ENCODE assay signal across 23 mouse cellular contexts in the genomic region with DNA sequence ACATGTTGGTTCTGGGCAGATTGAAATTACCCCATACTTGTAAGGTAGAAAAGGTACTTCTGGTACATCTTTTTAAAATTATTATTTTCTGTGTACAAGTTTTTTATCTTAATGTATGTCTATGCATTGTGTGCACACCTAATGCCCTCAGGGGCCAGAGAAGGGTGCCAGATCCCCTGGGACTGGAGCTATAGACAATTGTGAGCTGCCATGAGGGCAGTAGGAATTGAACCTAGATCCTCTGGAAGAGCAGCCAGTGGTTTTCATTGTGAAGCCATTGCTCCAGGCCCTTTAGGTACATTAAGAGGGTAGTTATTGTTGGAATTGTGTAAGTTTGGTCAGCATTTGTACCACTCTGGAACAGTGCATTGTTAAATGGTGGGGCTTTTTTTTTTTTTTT. TPM values are rescaled to one million over a fixed set of nuclear protein-coding genes. Genes with fewer than 3 reads are reported as not detected.
DNase-seq lines count a peak whose midpoint lies in the region; ATAC-seq and TF ChIP-seq lines count a peak whose summit lies in the region.
"Had no signal": no experiment of that assay in that cellular context is flagged by ENCODE, and none has a peak within 500 bp of the region (broad histone marks: within the 10 kb centered on the region; RNA-seq: fewer than 3 reads in every experiment).

No protein-coding gene starts in this region.

- H3K4me1 ChIP-seq in heart, adult 2 months (ENCODE audit: control insufficient read depth, insufficient read depth, low read length) = peaks cover 9% of the 10 kb centered on the region
- H3K4me1 ChIP-seq in heart, postnatal 0 days (ENCODE audit: control insufficient read depth, insufficient read depth) = peaks cover 20% of the 10 kb centered on the region
- no peaks in the 10 kb centered on the region; the same call in 1 of the 2 replicates for H3K4me1 ChIP-seq in liver, adult 2 months (ENCODE audit: control insufficient read depth, insufficient read depth, low read length)

- H3K36me3 ChIP-seq in heart, adult 2 months (ENCODE audit: control insufficient read depth, insufficient read depth, low read length) = peaks cover 17% of the 10 kb centered on the region
- no peaks in the 10 kb centered on the region for H3K36me3 ChIP-seq in heart, postnatal 0 days (replicated peaks; ENCODE audit: control insufficient read depth, insufficient read depth, low read length)
- no peaks in the 10 kb centered on the region for H3K36me3 ChIP-seq in liver, adult 2 months (ENCODE audit: control insufficient read depth, insufficient read depth, low read length)
- no peaks in the 10 kb centered on the region for H3K36me3 ChIP-seq in macrophage (ENCODE audit: inconsistent target)
- H3K36me3 ChIP-seq: embryonic facial prominence, embryonic 13.5 days; hindbrain, embryonic 15.5 days had no signal

- H3K4me2 ChIP-seq in heart, postnatal 0 days (ENCODE audit: low read depth, low read length) = no peak overlapping the region
- H3K4me2 ChIP-seq: hindbrain, embryonic 15.5 days had no signal

- DNase-seq in heart, adult 2 months = no peak
- DNase-seq in heart, postnatal 36 days = no peak
- DNase-seq in heart, postnatal 0 days (ENCODE audit: low spot score) = no peak
- DNase-seq in heart, adult 18-20 months = no peak
- no peak for DNase-seq in liver, adult 2 months (ENCODE audit: extremely low read depth, low read depth, low spot score)
- no peak for DNase-seq in liver
- DNase-seq: adrenal gland, postnatal 14 days; cerebellum, adult 11-12 months; cerebellum, adult 9-11 months; cerebellum, postnatal 36 days; gastrocnemius, postnatal 36 days; kidney, adult 11 months had no signal

- TF ChIP-seq POLR2A in heart, adult 2 months (IDR thresholded peaks at IDR 0.05; ENCODE audit: insufficient read depth, low read depth, low read length) = no peak
- no peak for TF ChIP-seq POLR2A in liver, adult 2 months (IDR thresholded peaks at IDR 0.05; ENCODE audit: extremely low read depth, insufficient read depth, low read length)

- no peak overlapping the region for H3K9ac ChIP-seq in heart, adult 2 months (ENCODE audit: low read depth, low read length)
- no peak overlapping the region for H3K9ac ChIP-seq in heart, postnatal 0 days (replicated peaks; ENCODE audit: low read depth, low read length)
- H3K9ac ChIP-seq in liver, adult 2 months (ENCODE audit: low read depth, low read length) = no peak overlapping the region
- H3K9ac ChIP-seq: embryonic facial prominence, embryonic 13.5 days; hindbrain, embryonic 15.5 days had no signal

- intact Hi-C loops in heart, adult 2 months (cut with DNase I) = loop anchor here (5.0 kb wide), 1 partner anchor 267 kb away; no protein-coding TSS in a partner anchor
- intact Hi-C loops in heart, postnatal 36 days (cut with DNase I) = no loop called here

- no peaks in the 10 kb centered on the region for H3K79me2 ChIP-seq in heart, adult 2 months (replicated peaks; ENCODE audit: control insufficient read depth, insufficient read depth, low read length)
- H3K79me2 ChIP-seq in liver, adult 2 months (ENCODE audit: control insufficient read depth, insufficient read depth, low read length) = no peaks in the 10 kb centered on the region; the same call in 1 of the 2 replicates
- peaks cover 32% of the 10 kb centered on the region; the same call in 1 of the 2 replicates for H3K79me2 ChIP-seq in macrophage (ENCODE audit: inconsistent target)

- no peak overlapping the region for H3K4me3 ChIP-seq in heart, adult 2 months
- no peak overlapping the region for H3K4me3 ChIP-seq in heart, postnatal 0 days (ENCODE audit: low read depth, low read length)
- H3K4me3 ChIP-seq in liver, adult 2 months (ENCODE audit: insufficient read depth, low read depth, low read length) = no peak overlapping the region
- H3K4me3 ChIP-seq in macrophage (ENCODE audit: inconsistent target) = no peak overlapping the region
- H3K4me3 ChIP-seq: embryonic facial prominence, embryonic 13.5 days; hindbrain, embryonic 15.5 days had no signal

- ATAC-seq in heart, postnatal 0 days (ENCODE audit: insufficient read depth, low read depth) = no peak
- no peak for ATAC-seq in CD4-positive, CD25-positive, alpha-beta regulatory T cell, adult 4 months
- ATAC-seq: activated CD4-positive, CD25-positive, alpha-beta regulatory T cell, adult 4 months; forebrain, embryonic 14.5 days; Patski had no signal

- H3K9me3 ChIP-seq in heart, postnatal 0 days (replicated peaks; ENCODE audit: control insufficient read depth, low read length) = no peaks in the 10 kb centered on the region; the same call in 1 of the 2 replicates
- H3K9me3 ChIP-seq: embryonic facial prominence, embryonic 13.5 days; hindbrain, embryonic 15.5 days had no signal

- peak overlapping the region; percentile 77; the same call in 1 of the 2 replicates for H3K27ac ChIP-seq in heart, adult 2 months
- 0 out of 2 replicates have a peak overlapping the region, but pooled peaks have one; percentile 43 for H3K27ac ChIP-seq in heart, postnatal 0 days (ENCODE audit: low read depth)
- H3K27ac ChIP-seq in liver, adult 2 months (replicated peaks; ENCODE audit: insufficient read depth, low read depth, low read length) = 0 out of 2 replicates have a peak overlapping the region, but pooled peaks have one; percentile 57
- H3K27ac ChIP-seq in macrophage = peak overlapping the region; percentile 66
- H3K27ac ChIP-seq: hindbrain, embryonic 15.5 days had no signal

- TF ChIP-seq CTCF in heart, adult 2 months (IDR thresholded peaks at IDR 0.05) = no peak
- no peak for TF ChIP-seq CTCF in heart, postnatal 0 days (IDR thresholded peaks at IDR 0.05; ENCODE audit: low read depth)
- no peak for TF ChIP-seq CTCF in liver, adult 2 months (IDR thresholded peaks at IDR 0.05; ENCODE audit: low read depth, low read length)

- no peak for TF ChIP-seq EP300 in heart, adult 2 months (IDR thresholded peaks at IDR 0.05; ENCODE audit: insufficient read depth, low read depth, low read length)
- TF ChIP-seq EP300 in heart, postnatal 0 days (IDR thresholded peaks at IDR 0.05; ENCODE audit: low read depth) = no peak

- H3K27me3 ChIP-seq in heart, adult 2 months (ENCODE audit: control insufficient read depth, insufficient read depth, low read length) = no peaks in the 10 kb centered on the region
- H3K27me3 ChIP-seq in heart, postnatal 0 days (ENCODE audit: control insufficient read depth, insufficient read depth, low read length) = no peaks in the 10 kb centered on the region
- H3K27me3 ChIP-seq in liver, adult 2 months (ENCODE audit: control insufficient read depth, insufficient read depth, low read length) = no peaks in the 10 kb centered on the region
- H3K27me3 ChIP-seq: CH12.LX; embryonic facial prominence, embryonic 13.5 days; hindbrain, embryonic 15.5 days; Patski had no signal

RNA-seq across cellular contexts. Expression of a gene that starts 3.6 kb away (rescaled TPM):
- total RNA-seq in heart, adult 2 months (2021) = 1 to 10 TPM; 3.4 to 4.2 TPM
- polyA plus RNA-seq in heart, adult 2 months (2012; rRNA removed) = 1.8 and 5.3 TPM in 2 replicates
- 1 to 10 TPM; 5.8 to 6.5 TPM for total RNA-seq in heart, postnatal 36 days (2021)
- total RNA-seq in heart, postnatal 0 days (2014; rRNA removed; ENCODE audit: low replicate concordance) = 7.4 and 9.1 TPM in 2 replicates
- 4.3 and 4.6 TPM in 2 replicates for polyA plus RNA-seq in heart, postnatal 0 days (2015; fragmentation: Nextera tagmentation; extraction: Ambion mirVana)
- total RNA-seq in heart, adult 18-20 months (2021) = 1 to 10 TPM; 3.1 to 3.7 TPM
- total RNA-seq in liver, adult 2 months (2014; rRNA removed) = 3.6 and 8.0 TPM in 2 replicates
- 0.29 and 0.35 TPM in 2 replicates for polyA plus RNA-seq in liver, adult 2 months (2012; rRNA removed)
- total RNA-seq in macrophage (2018; cell fraction: chromatin; rRNA removed) = 1,000 to 10,000 TPM in 6 of 26 experiments, 100 to 1,000 TPM in 12, 10 to 100 TPM in 8; 30.4 to 2,097 (median 579) TPM
- 1,000 to 10,000 TPM in 14 of 26 experiments, 100 to 1,000 TPM in 12; 225 to 3,895 (median 1,756) TPM for total RNA-seq in macrophage (2018; cell fraction: cytosol; rRNA removed)
- total RNA-seq in macrophage (2018; cell fraction: nucleus; rRNA removed) = 1,000 to 10,000 TPM in 16 of 26 experiments, 100 to 1,000 TPM in 9, 10 to 100 TPM in 1; 77.5 to 3,890 (median 2,245) TPM
- polyA plus RNA-seq in macrophage (2018) = 92.3 to 757 TPM (median 307 TPM) in 3 replicates
- 10 to 100 TPM; 28.5 to 31.7 TPM for polyA plus RNA-seq in CD4-positive, CD25-positive, alpha-beta regulatory T cell, adult 4 months (2017; shearing (Covaris generic))

RNA-seq across cellular contexts. Expression of a gene that starts 26.8 kb away (rescaled TPM):
- 10 to 100 TPM; 24.9 to 25.1 TPM for total RNA-seq in heart, adult 2 months (2021)
- 18.8 and 30.9 TPM in 2 replicates for polyA plus RNA-seq in heart, adult 2 months (2012; rRNA removed)
- total RNA-seq in heart, postnatal 36 days (2021) = 10 to 100 TPM; 28.0 to 28.4 TPM
- 30.2 and 40.1 TPM in 2 replicates for total RNA-seq in heart, postnatal 0 days (2014; rRNA removed; ENCODE audit: low replicate concordance)
- 16.8 and 20.7 TPM in 2 replicates for polyA plus RNA-seq in heart, postnatal 0 days (2015; fragmentation: Nextera tagmentation; extraction: Ambion mirVana)
- total RNA-seq in heart, adult 18-20 months (2021) = 10 to 100 TPM; 22.2 to 28.9 TPM
- 159 and 192 TPM in 2 replicates for total RNA-seq in liver, adult 2 months (2014; rRNA removed)
- 137 and 146 TPM in 2 replicates for polyA plus RNA-seq in liver, adult 2 months (2012; rRNA removed)
- 100 to 1,000 TPM in 15 of 26 experiments, 10 to 100 TPM in 11; 33.8 to 485 (median 111) TPM for total RNA-seq in macrophage (2018; cell fraction: chromatin; rRNA removed)
- total RNA-seq in macrophage (2018; cell fraction: cytosol; rRNA removed) = 1,000 to 10,000 TPM in 4 of 26 experiments, 100 to 1,000 TPM in 22; 457 to 1,368 (median 726) TPM
- 1,000 to 10,000 TPM in 3 of 26 experiments, 100 to 1,000 TPM in 23; 198 to 1,229 (median 648) TPM for total RNA-seq in macrophage (2018; cell fraction: nucleus; rRNA removed)
- polyA plus RNA-seq in macrophage (2018) = 951 to 1,428 TPM (median 1,047 TPM) in 3 replicates
- polyA plus RNA-seq in CD4-positive, CD25-positive, alpha-beta regulatory T cell, adult 4 months (2017; shearing (Covaris generic)) = 100 to 1,000 TPM; 100 to 102 TPM

RNA-seq across cellular contexts. Expression of a gene that starts 29.3 kb away (rescaled TPM):
- total RNA-seq in heart, adult 2 months (2021) = 1 to 10 TPM; 3.7 to 4.4 TPM
- 2.9 and 7.6 TPM in 2 replicates for polyA plus RNA-seq in heart, adult 2 months (2012; rRNA removed)
- 1 to 10 TPM; 4.2 to 9.2 TPM for total RNA-seq in heart, postnatal 36 days (2021)
- 1.7 and 12.8 TPM in 2 replicates for total RNA-seq in heart, postnatal 0 days (2014; rRNA removed; ENCODE audit: low replicate concordance)
- 2.3 and 3.0 TPM in 2 replicates for polyA plus RNA-seq in heart, postnatal 0 days (2015; fragmentation: Nextera tagmentation; extraction: Ambion mirVana)
- 1 to 10 TPM; 2.8 to 3.4 TPM for total RNA-seq in heart, adult 18-20 months (2021)
- total RNA-seq in liver, adult 2 months (2014; rRNA removed) = 21.3 and 39.2 TPM in 2 replicates
- polyA plus RNA-seq in liver, adult 2 months (2012; rRNA removed) = 3.4 and 5.8 TPM in 2 replicates
- 1,000 to 10,000 TPM in 5 of 26 experiments, 100 to 1,000 TPM in 14, 10 to 100 TPM in 7; 56.4 to 1,330 (median 558) TPM for total RNA-seq in macrophage (2018; cell fraction: chromatin; rRNA removed)
- 1,000 to 10,000 TPM in 13 of 26 experiments, 100 to 1,000 TPM in 13; 197 to 2,399 (median 937) TPM for total RNA-seq in macrophage (2018; cell fraction: cytosol; rRNA removed)
- total RNA-seq in macrophage (2018; cell fraction: nucleus; rRNA removed) = 1,000 to 10,000 TPM in 13 of 26 experiments, 100 to 1,000 TPM in 12, 10 to 100 TPM in 1; 99.6 to 2,418 (median 1,000) TPM
- 215 to 762 TPM (median 269 TPM) in 3 replicates for polyA plus RNA-seq in macrophage (2018)
- 10 to 100 TPM; 47.4 to 70.7 TPM for polyA plus RNA-seq in CD4-positive, CD25-positive, alpha-beta regulatory T cell, adult 4 months (2017; shearing (Covaris generic))

RNA-seq across cellular contexts. Expression of a gene that starts 47.7 kb away (rescaled TPM):
- total RNA-seq in heart, adult 2 months (2021) = 1 to 10 TPM; 1.5 to 1.8 TPM
- 1.3 and 2.8 TPM in 2 replicates for polyA plus RNA-seq in heart, adult 2 months (2012; rRNA removed)
- total RNA-seq in heart, postnatal 36 days (2021) = 1 to 10 TPM; 1.1 to 1.9 TPM
- 0.50 and 2.8 TPM in 2 replicates for total RNA-seq in heart, postnatal 0 days (2014; rRNA removed; ENCODE audit: low replicate concordance)
- polyA plus RNA-seq in heart, postnatal 0 days (2015; fragmentation: Nextera tagmentation; extraction: Ambion mirVana) = 3.3 and 3.8 TPM in 2 replicates
- total RNA-seq in heart, adult 18-20 months (2021) = 1 to 10 TPM; 1.3 to 2.5 TPM
- total RNA-seq in liver, adult 2 months (2014; rRNA removed) = 0.34 and 0.92 TPM in 2 replicates
- polyA plus RNA-seq in liver, adult 2 months (2012; rRNA removed) = 0.07 and 0.18 TPM in 2 replicates
- total RNA-seq in macrophage (2018; cell fraction: chromatin; rRNA removed) = 10 to 100 TPM in 14 of 26 experiments, 1 to 10 TPM in 3, under 1 TPM in 6, not detected in 3; 0.38 to 79.7 (median 17.9) TPM
- total RNA-seq in macrophage (2018; cell fraction: cytosol; rRNA removed) = 100 to 1,000 TPM in 13 of 26 experiments, 10 to 100 TPM in 4, 1 to 10 TPM in 9; 4.7 to 597 (median 84.5) TPM
- total RNA-seq in macrophage (2018; cell fraction: nucleus; rRNA removed) = 100 to 1,000 TPM in 13 of 26 experiments, 10 to 100 TPM in 2, 1 to 10 TPM in 11; 1.0 to 406 (median 63.2) TPM
- polyA plus RNA-seq in macrophage (2018) = 5.2 to 71.8 TPM (median 6.7 TPM) in 3 replicates
- polyA plus RNA-seq in CD4-positive, CD25-positive, alpha-beta regulatory T cell, adult 4 months (2017; shearing (Covaris generic)) = 100 to 1,000 TPM; 116 to 127 TPM
- total RNA-seq: gastrocnemius, adult 8-10 months; gastrocnemius, postnatal 36 days had no signal
- polyA plus RNA-seq: C2C12 had no signal

RNA-seq across cellular contexts. Expression of a gene that starts 53.7 kb away (rescaled TPM):
- 1 to 10 TPM; 1.2 to 1.4 TPM for total RNA-seq in heart, adult 2 months (2021)
- polyA plus RNA-seq in heart, adult 2 months (2012; rRNA removed) = 0.90 and 2.4 TPM in 2 replicates
- 1 to 10 TPM; 1.8 to 3.5 TPM for total RNA-seq in heart, postnatal 36 days (2021)
- total RNA-seq in heart, postnatal 0 days (2014; rRNA removed; ENCODE audit: low replicate concordance) = 0.57 and 2.5 TPM in 2 replicates
- 0.59 and 0.72 TPM in 2 replicates for polyA plus RNA-seq in heart, postnatal 0 days (2015; fragmentation: Nextera tagmentation; extraction: Ambion mirVana)
- total RNA-seq in heart, adult 18-20 months (2021) = 1 to 10 TPM in 1 of 2 experiments, under 1 TPM in 1; 0.90 to 1.5 TPM
- total RNA-seq in liver, adult 2 months (2014; rRNA removed) = 5.5 and 9.7 TPM in 2 replicates
- polyA plus RNA-seq in liver, adult 2 months (2012; rRNA removed) = 1.3 and 1.8 TPM in 2 replicates
- total RNA-seq in macrophage (2018; cell fraction: chromatin; rRNA removed) = 10 to 100 TPM in 18 of 26 experiments, 1 to 10 TPM in 8; 1.6 to 98.6 (median 29.8) TPM
- total RNA-seq in macrophage (2018; cell fraction: cytosol; rRNA removed) = 100 to 1,000 TPM in 14 of 26 experiments, 10 to 100 TPM in 12; 26.4 to 491 (median 133) TPM
- 100 to 1,000 TPM in 13 of 26 experiments, 10 to 100 TPM in 12, 1 to 10 TPM in 1; 8.7 to 374 (median 106) TPM for total RNA-seq in macrophage (2018; cell fraction: nucleus; rRNA removed)
- 29.7 to 123 TPM (median 34.2 TPM) in 3 replicates for polyA plus RNA-seq in macrophage (2018)
- 10 to 100 TPM in 1 of 2 experiments, 1 to 10 TPM in 1; 9.3 to 14.8 TPM for polyA plus RNA-seq in CD4-positive, CD25-positive, alpha-beta regulatory T cell, adult 4 months (2017; shearing (Covaris generic))
- total RNA-seq: CH12.LX had no signal
- polyA plus RNA-seq: C2C12; embryonic facial prominence, embryonic 13.5 days; forebrain, embryonic 14.5 days; hindbrain, embryonic 11.5 days had no signal
